Mouse (Mus musculus) neural tube, embryonic 12.5 days (tissue): ENCODE measurements around the gene Sgms1. TPM values are rescaled to one million over a fixed set of nuclear protein-coding genes. Genes with fewer than 3 reads are reported as not detected.

ENCODE experiments used
- ATAC-seq: fragments of 200-750 bp; cut with Nextera tagmentation; 2 replicates; pipeline ENCODE4 v1.8.0; 2017; ENCODE audit warnings: low read depth, mild to moderate bottlenecking, moderate TSS enrichment, moderate library complexity; ENCODE audit not compliant: low FRiP score
- H3K27ac ChIP-seq: fragments of 300-500 bp; sonication (generic); 2 replicates; pipeline ENCODE4 v1.5.1; 2016
- H3K27me3 ChIP-seq: fragments of 300-500 bp; sonication (generic); replicated peaks from 2 replicates; pipeline ENCODE4 v1.6.1; 2016; ENCODE audit warnings: mild to moderate bottlenecking
- H3K36me3 ChIP-seq: fragments of 300-500 bp; sonication (generic); 2 replicates; pipeline ENCODE4 v1.6.1; 2016; ENCODE audit warnings: mild to moderate bottlenecking
- H3K4me1 ChIP-seq: fragments of 300-500 bp; sonication (generic); 2 replicates; pipeline ENCODE4 v1.6.1; 2016
- H3K4me2 ChIP-seq: fragments of 300-500 bp; sonication (generic); replicated peaks from 2 replicates; pipeline ENCODE4 v1.6.1; 2016; ENCODE audit warnings: mild to moderate bottlenecking
- H3K4me3 ChIP-seq: fragments of 300-500 bp; sonication (generic); 2 replicates; pipeline ENCODE4 v1.5.1; 2016
- H3K9ac ChIP-seq: fragments of 300-500 bp; sonication (generic); 2 replicates; pipeline ENCODE4 v1.6.1; 2016; ENCODE audit warnings: mild to moderate bottlenecking
- H3K9me3 ChIP-seq: fragments of 300-500 bp; sonication (generic); 2 replicates; pipeline ENCODE4 v1.6.1; 2016; ENCODE audit warnings: mild to moderate bottlenecking
- WGBS: fragments of 180-500 bp; shearing (Covaris S2); methylation state at CpG from one replicate; pipeline ENCODE4 v1.1.7; 2016; 5-methylcytosine and 5-hydroxymethylcytosine counted together
- polyA plus RNA-seq: library from polyadenylated mRNA; unstranded; fragments of >200 nt; fragmentation: Nextera tagmentation; extraction: Ambion mirVana; gene quantifications from 2 replicates; pipeline ENCODE4 v1.2.1, GENCODE M21; 2016

Gene Sgms1
- polyA plus RNA-seq, 1 experiment from 2014 or later: 17.2 TPM

DNA sequence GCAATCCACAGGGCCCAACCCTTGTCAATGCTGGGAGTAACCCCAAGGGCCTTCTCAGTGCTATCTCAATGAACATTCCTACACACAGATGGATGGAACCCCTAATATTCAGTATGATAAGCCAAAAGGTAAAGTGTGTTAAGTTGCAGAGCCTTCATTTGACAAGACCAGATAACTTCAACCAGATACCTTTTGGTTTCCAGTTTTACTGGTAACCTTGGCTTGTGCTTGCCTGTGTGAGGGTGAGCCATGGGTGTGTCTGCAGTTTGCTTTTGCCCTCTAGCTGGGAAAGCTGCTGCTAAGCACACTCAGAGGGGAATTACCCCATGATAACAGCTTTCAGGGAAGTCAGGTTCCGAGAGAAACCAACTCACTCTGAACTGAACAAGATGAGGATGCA is 125.8 kb downstream of the Sgms1 start:
- no peak overlapping the region for H3K27ac ChIP-seq
- H3K4me3 ChIP-seq: no peak overlapping the region
- H3K9ac ChIP-seq: no peak overlapping the region
- H3K36me3 ChIP-seq: no peaks in the 10 kb centered on the region
- H3K9me3 ChIP-seq: no peaks in the 10 kb centered on the region
- 94% methylated on average over 1 of the region's 1 CpGs for WGBS
- no peaks in the 10 kb centered on the region for H3K4me1 ChIP-seq
- no peaks in the 10 kb centered on the region for H3K27me3 ChIP-seq
- no peak overlapping the region for H3K4me2 ChIP-seq
- ATAC-seq: no peak

DNA sequence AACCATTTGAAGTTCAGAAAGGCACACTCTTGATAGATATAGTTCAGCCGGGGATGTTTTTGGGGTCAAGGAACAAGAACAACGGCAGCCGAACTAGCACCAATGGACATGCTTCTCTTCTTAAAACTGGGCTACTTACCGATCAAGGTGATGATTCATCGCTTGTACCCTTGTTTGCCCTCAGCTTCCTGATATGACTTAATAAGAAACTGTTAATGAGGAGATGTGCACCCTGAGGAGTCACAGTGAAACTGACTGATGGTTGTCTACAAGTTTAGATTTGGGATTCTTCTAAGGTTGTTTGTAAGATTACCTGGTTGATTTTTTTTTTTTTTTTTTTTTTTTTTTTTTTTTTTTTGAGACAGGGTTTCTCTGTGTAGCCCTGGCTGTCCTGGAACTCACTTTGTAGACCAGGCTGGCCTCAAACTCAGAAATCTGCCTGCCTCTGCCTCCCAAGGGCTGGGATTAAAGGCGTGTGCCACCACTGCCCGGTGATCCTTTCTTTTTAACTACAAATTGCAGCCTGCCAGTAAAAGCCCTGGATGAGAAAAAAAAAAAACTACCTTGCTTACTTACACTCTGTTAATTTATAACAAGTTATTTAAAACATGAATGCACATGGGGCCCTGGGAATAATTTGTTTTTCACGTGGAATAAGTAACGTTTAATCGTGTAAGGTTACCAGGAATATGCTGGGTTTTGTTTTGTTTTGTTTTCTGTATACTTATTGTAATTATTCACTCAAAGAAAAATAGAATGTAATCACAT is 126.5 kb downstream of the Sgms1 start:
- Histone ChIP-seq H3K27me3 (no peaks in the 10 kb centered on the region), H3K4me3 (no peak overlapping the region), H3K27ac (no peak overlapping the region), H3K4me1 (no peaks in the 10 kb centered on the region), H3K4me2 (no peak overlapping the region), H3K36me3 (no peaks in the 10 kb centered on the region), H3K9ac (no peak overlapping the region), H3K9me3 (no peaks in the 10 kb centered on the region)
- no peak for ATAC-seq
- WGBS: 93% methylated on average over 10 of the region's 10 CpGs

DNA sequence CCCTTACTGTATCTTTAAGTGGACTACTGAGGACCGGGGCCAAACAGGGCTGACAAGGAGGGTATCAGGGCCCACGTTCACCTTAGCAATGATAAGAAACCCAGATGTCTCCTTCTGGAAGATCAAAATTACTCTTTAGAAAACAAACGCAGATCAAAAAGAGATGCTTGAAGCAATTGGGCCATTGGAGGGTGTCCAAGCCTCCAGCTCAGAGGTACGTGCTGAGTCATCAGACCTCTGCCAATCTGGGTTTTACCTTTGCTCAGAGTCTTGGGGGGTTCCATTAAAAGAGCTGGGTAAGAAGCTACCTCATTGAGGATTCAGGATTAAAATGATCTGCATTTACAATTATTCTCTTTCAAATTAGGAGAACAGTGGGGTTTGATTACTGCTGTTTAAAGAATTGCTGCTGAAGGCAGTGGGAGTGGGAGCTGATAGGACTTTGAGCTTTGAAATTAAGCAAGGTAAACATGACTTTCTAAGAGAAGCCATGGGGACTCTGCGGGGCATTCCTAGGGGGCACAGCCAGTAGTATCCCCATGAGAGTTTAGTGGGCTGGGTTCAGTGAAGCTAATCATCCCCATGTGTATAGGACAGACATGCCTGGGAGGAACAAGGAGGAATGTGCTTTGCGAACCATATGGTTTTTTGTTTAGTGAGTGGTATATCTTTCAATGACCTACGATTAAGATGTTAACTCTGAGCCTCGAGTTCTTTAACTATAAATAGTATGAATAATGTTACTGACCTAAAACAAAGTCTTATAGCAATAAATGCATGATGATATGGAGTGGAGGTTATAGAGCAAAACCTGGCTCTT is 128.4 kb downstream of the Sgms1 start:
- no peak for ATAC-seq
- WGBS: 58% methylated on average over 8 of the region's 8 CpGs
- H3K36me3 ChIP-seq: no peaks in the 10 kb centered on the region
- no peaks in the 10 kb centered on the region for H3K9me3 ChIP-seq
- no peaks in the 10 kb centered on the region for H3K27me3 ChIP-seq
- no peak overlapping the region for H3K4me2 ChIP-seq
- no peaks in the 10 kb centered on the region for H3K4me1 ChIP-seq
- H3K27ac ChIP-seq: no peak overlapping the region
- H3K9ac ChIP-seq: no peak overlapping the region
- H3K4me3 ChIP-seq: no peak overlapping the region

DNA sequence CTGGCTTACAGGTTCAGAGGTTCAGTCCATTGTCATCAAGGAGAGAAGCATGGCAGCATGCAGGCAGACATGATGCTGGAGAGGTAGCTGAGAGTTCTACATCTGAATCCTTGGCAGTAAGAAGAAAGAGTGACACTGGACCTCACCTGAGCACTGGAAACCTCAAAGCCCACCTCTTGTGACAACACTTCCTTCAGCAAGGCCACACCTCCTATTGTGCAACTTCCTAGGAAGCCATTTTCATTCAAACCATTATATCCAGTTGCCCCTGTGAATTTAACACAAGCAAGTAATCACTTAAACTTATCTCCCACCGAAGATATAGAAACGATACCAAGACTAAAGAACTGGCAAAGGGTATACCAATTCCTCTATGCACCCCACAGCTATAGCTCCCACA is 129.7 kb downstream of the Sgms1 start:
- Histone ChIP-seq H3K9ac (no peak overlapping the region), H3K27me3 (no peaks in the 10 kb centered on the region), H3K4me1 (peaks cover 7% of the 10 kb centered on the region; the same call in 1 of the 2 replicates), H3K36me3 (no peaks in the 10 kb centered on the region), H3K9me3 (no peaks in the 10 kb centered on the region), H3K4me2 (no peak overlapping the region), H3K4me3 (no peak overlapping the region), H3K27ac (no peak overlapping the region)
- WGBS: 86% methylated on average over 2 of the region's 2 CpGs
- no peak for ATAC-seq

DNA sequence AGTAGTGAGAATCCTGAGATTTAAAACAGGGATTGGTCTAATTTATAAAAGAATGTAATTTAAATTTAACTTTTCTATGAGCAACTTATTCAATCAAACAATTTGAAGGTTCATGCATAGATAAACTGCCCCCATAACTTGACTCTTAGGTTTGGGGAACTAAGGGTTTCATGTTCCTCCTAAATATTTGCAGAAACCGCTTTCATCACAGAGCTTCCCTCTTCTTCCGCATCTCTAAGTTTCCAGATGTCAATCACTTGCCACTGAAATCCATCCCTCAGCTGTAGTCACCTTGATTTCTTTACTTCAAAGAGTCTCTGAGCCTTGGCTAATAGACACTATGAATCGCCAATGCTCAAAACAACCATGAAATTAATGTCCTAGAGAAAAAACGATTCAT is 130.5 kb downstream of the Sgms1 start:
- no peaks in the 10 kb centered on the region for H3K36me3 ChIP-seq

DNA sequence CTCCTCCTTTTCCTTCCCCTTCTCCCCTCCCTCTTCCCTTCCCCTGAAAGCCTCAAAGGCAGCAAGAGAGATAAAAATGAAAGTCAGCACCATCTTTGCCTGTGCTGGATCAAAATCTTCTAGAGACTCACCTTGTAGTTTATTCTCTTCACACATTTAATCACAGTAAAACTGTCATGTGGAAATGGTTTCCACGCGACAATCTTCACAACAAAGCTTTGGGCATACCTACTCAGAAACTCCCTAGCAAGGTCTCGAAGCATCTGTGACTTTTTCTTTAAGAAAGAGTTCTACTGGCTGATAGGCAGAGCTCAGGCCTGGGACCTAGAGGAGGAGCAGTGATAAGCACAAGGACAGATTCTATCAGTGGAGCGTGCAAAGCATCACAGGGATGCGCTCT is 131.4 kb downstream of the Sgms1 start:
- Histone ChIP-seq H3K4me2 (no peak overlapping the region), H3K9ac (no peak overlapping the region)
- WGBS: 81% methylated on average over 5 of the region's 5 CpGs

More for the DNA sequence above, 130.5 kb downstream of the Sgms1 start:
- H3K27me3 ChIP-seq: no peaks in the 10 kb centered on the region
- no peak overlapping the region for H3K9ac ChIP-seq
- no peak overlapping the region for H3K4me2 ChIP-seq
- H3K4me1 ChIP-seq: peaks cover 9% of the 10 kb centered on the region; the same call in 1 of the 2 replicates
- ATAC-seq: no peak
- H3K27ac ChIP-seq: no peak overlapping the region
- H3K9me3 ChIP-seq: no peaks in the 10 kb centered on the region
- WGBS: 86% methylated on average over 4 of the region's 4 CpGs
- no peak overlapping the region for H3K4me3 ChIP-seq

DNA sequence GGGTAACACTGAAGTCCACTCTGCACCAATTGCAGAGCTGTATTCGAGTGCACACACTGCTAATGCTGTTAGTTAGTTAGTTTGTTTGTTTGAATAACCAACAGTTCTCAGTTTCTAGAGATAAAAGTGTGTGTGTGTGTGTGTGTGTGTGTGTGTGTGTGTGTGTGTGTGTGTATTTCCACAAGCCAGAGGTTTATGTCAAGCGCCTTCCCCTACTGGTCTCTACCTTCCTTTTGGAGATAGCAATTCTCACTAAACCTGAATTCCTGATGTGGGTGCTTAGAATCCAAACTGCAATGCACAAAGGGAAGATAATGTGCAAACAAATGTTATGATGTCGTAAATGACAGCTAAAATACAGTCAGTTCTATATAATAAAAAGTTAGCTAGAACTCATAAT is 131.9 kb downstream of the Sgms1 start:
- no peak for ATAC-seq
- Histone ChIP-seq H3K9ac (no peak overlapping the region), H3K4me1 (peaks cover 9% of the 10 kb centered on the region; the same call in 1 of the 2 replicates), H3K27me3 (no peaks in the 10 kb centered on the region), H3K4me2 (no peak overlapping the region), H3K36me3 (no peaks in the 10 kb centered on the region), H3K4me3 (no peak overlapping the region), H3K27ac (no peak overlapping the region), H3K9me3 (no peaks in the 10 kb centered on the region)
- 93% methylated on average over 3 of the region's 3 CpGs for WGBS

More for the DNA sequence above, 131.4 kb downstream of the Sgms1 start:
- Histone ChIP-seq H3K4me1 (peaks cover 9% of the 10 kb centered on the region; the same call in 1 of the 2 replicates), H3K4me3 (no peak overlapping the region), H3K9me3 (no peaks in the 10 kb centered on the region), H3K27ac (no peak overlapping the region), H3K27me3 (no peaks in the 10 kb centered on the region), H3K36me3 (no peaks in the 10 kb centered on the region)
- no peak for ATAC-seq

DNA sequence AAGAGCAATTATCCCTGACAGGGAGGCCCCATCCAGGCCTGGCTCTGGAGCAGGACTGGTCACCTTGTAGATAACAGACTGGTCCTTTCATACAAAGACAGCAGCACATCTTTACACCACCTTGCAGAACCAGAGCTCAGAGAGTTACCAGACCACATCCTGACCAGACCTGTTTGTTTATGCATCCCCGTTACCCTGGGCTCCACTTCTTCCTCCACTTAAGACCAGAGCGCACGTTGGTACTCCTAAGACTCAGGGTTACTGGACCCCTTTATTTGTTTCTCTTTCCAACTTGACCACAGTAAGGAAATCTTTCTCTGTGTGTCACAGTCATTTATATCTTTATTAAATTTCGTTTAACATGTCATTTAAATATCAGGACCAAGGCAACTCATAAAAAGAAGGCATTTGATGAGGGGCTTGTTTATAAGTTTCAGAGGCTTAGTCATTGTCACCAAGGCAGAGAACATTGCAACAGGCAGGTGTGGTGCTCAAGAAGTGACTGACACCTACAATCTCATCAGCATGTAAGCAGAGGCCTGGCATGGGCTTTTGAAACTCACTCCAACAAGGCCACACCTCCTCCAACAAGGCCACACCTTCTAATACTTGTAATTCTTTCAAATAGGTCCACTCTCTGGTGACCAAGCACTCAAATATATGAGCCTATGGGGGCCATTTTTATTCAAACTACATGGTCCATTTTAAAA is 132.7 kb downstream of the Sgms1 start:
- H3K27ac ChIP-seq: no peak overlapping the region
- WGBS: 82% methylated on average over 4 of the region's 4 CpGs
- H3K27me3 ChIP-seq: no peaks in the 10 kb centered on the region
- H3K36me3 ChIP-seq: no peaks in the 10 kb centered on the region
- H3K4me2 ChIP-seq: no peak overlapping the region
- H3K4me3 ChIP-seq: no peak overlapping the region
- H3K9ac ChIP-seq: no peak overlapping the region
- no peak for ATAC-seq
- H3K9me3 ChIP-seq: no peaks in the 10 kb centered on the region
- H3K4me1 ChIP-seq: peaks cover 9% of the 10 kb centered on the region; the same call in 1 of the 2 replicates

DNA sequence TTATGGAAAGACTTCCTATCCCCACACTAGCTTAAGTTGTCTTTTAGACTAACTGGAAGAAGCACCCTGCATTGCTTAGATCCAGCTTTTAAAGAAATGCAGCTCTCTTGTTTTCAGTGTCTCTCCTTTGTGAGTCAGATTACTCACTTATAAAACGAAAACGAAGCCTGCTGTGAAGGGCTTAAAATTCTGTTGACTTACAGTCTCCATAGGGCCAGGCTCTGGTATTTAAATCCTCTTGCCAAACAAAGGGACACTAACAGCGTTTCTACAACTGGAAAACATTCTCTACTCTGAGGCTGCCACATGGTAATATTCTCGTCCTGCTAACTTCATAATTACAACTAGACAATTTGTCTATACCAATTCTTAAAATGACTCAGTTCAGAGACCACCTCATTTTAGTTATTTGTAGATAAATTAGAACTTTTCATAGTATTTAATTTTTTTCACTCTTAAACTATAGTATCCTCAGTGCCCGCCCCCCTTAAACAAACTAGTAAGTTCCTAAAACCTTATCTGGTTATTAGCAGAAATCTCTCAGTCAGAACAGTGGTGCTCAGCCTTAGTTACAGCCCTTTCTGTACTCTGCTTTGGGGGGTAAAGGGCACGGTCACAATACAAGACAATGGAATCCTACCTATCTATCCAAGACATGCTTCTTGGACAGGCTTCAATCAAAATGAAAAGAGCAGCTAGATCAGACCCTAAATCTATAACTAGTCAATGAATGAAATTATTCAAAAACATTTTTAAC is 133.9 kb downstream of the Sgms1 start:
- H3K4me2 ChIP-seq: no peak overlapping the region
- H3K27ac ChIP-seq: no peak overlapping the region
- no peaks in the 10 kb centered on the region for H3K9me3 ChIP-seq
- 33% methylated on average over 6 of the region's 6 CpGs for WGBS
- H3K36me3 ChIP-seq: no peaks in the 10 kb centered on the region
- H3K4me3 ChIP-seq: no peak overlapping the region
- no peak for ATAC-seq
- no peak overlapping the region for H3K9ac ChIP-seq
- H3K27me3 ChIP-seq: no peaks in the 10 kb centered on the region
- peaks cover 9% of the 10 kb centered on the region; the same call in 1 of the 2 replicates for H3K4me1 ChIP-seq

DNA sequence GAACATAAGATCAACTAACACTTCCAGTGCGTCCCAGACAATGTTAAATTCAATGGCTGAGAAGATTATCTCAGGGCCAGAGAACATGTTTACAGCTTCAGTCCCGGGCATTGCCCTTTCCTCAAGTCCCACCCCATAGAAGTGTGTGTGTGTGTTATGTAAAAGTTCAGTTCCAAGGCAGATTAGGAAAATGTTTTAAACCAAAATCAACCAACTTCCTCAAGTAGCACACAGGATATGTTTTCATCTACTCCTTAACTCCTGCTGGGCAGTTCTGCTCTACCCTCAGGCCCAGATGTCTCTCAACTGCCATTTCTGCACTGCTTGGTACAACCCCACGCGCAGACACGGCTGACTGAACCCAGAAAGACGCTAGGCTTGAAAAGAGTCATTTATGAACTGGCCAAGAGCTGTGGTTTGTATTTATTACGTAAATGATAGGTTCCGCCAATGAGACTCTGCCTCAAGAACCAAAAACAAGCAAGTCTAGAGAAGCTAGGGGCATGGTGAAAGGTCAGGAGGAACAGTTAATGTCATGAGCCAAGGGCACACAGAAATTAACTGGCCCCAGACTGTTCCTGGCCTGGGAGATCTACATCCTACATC is 134.7 kb downstream of the Sgms1 start:
- ATAC-seq: no peak
- H3K27me3 ChIP-seq: no peaks in the 10 kb centered on the region
- no peaks in the 10 kb centered on the region for H3K36me3 ChIP-seq
- H3K4me1 ChIP-seq: peaks cover 9% of the 10 kb centered on the region; the same call in 1 of the 2 replicates
- no peak overlapping the region for H3K27ac ChIP-seq
- no peaks in the 10 kb centered on the region for H3K9me3 ChIP-seq
- no peak overlapping the region for H3K9ac ChIP-seq
- no peak overlapping the region for H3K4me3 ChIP-seq
- WGBS: 50% methylated on average over 8 of the region's 8 CpGs
- no peak overlapping the region for H3K4me2 ChIP-seq

DNA sequence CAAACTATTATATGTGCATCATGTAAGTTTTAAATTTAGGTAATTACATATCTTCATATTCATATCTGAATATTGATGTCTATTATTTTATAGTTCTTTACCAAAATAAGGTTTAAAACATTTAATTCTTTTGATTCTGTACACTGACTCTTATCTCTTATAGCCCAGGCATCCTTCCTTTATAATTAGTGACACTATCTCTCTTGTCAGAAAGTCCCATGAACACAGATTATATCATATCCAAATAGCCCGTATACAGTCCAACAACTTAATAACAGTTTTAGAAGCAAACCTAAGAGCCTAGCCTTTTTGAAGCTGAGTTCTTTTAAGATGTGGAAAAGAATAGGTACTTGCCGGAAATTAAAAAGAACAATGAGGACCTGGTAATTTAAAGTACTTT is 135.3 kb downstream of the Sgms1 start:
- peaks cover 9% of the 10 kb centered on the region; the same call in 1 of the 2 replicates for H3K4me1 ChIP-seq
- H3K27me3 ChIP-seq: no peaks in the 10 kb centered on the region
- WGBS: 85% methylated on average over 2 of the region's 2 CpGs
- H3K27ac ChIP-seq: no peak overlapping the region
- H3K36me3 ChIP-seq: no peaks in the 10 kb centered on the region
- no peak overlapping the region for H3K9ac ChIP-seq
- no peak overlapping the region for H3K4me3 ChIP-seq
- no peak for ATAC-seq
- H3K9me3 ChIP-seq: no peaks in the 10 kb centered on the region
- no peak overlapping the region for H3K4me2 ChIP-seq
